Mouse (Mus musculus) lung, adult 2 months (tissue): ENCODE results near the gene Gm5475. TPM values are rescaled to one million over a fixed set of nuclear protein-coding genes. Genes with fewer than 3 reads are reported as not detected.
"Not testable (repeated sequence)": the region's sequence is repeated elsewhere in the genome, so short reads cannot be mapped to it uniquely, and the experiment has no call there.

ENCODE experiments used
- DNase-seq: peaks from one replicate; pipeline ENCODE4 v3.0.0; 2022
- H3K4me1 ChIP-seq: fragments of 200-500 bp; 2 replicates; pipeline ENCODE4 v1.6.1; 2011; ENCODE audit warnings: low read length; ENCODE audit not compliant: control insufficient read depth, insufficient read depth
- H3K4me3 ChIP-seq: fragments of 200-500 bp; replicated peaks from 2 replicates; pipeline ENCODE3; 2011; ENCODE audit warnings: low read depth, mild to moderate bottlenecking, control low read depth, low read length; ENCODE audit errors: extremely low read depth
- CTCF ChIP-seq: fragments of 200-500 bp; IDR thresholded peaks from 2 replicates; pipeline ENCODE4 v1.5.1; 2011; ENCODE audit warnings: mild to moderate bottlenecking, low read length, control low read depth; ENCODE audit not compliant: insufficient read depth
- POLR2A ChIP-seq: fragments of 200-500 bp; IDR thresholded peaks from 2 replicates; pipeline ENCODE4 v1.6.1; 2011; ENCODE audit warnings: low read depth, mild to moderate bottlenecking, control low read depth, low read length, borderline replicate concordance; ENCODE audit errors: extremely low read depth
- WGBS: fragments of 180-500 bp; shearing (Covaris S2); methylation state at CpG from one replicate; pipeline ENCODE4 v1.1.7; 2018; 5-methylcytosine and 5-hydroxymethylcytosine counted together
- polyA plus RNA-seq: library from polyadenylated mRNA; depleted of rRNA; stranded (reverse); fragments of >200 nt; gene quantifications from 2 replicates; pipeline ENCODE4 v1.2.3, GENCODE M21; 2012; rRNA removed

Gm5475 gene
- not detected in 2 replicates for polyA plus RNA-seq

DNA sequence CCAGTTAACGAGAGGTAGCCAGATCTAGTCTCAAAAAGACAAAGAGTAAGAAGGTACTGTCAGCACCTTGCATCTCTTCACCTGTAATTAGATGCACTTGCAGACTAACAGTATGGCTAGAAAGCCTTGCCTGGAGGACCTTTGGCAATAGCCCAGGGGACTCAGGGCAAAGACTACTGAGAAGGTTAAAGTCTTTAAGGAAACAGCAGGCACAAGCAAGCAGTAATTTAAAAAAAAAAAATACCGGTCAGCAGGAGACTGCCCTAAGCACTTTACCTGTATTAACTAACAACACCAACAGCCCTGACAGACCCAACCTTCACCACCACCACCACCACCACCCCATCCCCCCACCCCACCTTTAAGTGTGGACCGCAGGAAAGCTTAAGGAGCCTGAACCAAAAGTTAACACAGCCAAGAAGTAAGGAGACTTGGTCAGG, at the start of gene Gm5475:
Gm5475 (plus strand) TSS at position 390 of the 440 bp plus-strand sequence.
- H3K4me1 ChIP-seq, DNase-seq: not testable (repeated sequence)
- H3K4me3 ChIP-seq, result peak within 1 kb of the TSS; percentile 79
- WGBS, result 23% methylated on average over 3 of the region's 3 CpGs

DNA sequence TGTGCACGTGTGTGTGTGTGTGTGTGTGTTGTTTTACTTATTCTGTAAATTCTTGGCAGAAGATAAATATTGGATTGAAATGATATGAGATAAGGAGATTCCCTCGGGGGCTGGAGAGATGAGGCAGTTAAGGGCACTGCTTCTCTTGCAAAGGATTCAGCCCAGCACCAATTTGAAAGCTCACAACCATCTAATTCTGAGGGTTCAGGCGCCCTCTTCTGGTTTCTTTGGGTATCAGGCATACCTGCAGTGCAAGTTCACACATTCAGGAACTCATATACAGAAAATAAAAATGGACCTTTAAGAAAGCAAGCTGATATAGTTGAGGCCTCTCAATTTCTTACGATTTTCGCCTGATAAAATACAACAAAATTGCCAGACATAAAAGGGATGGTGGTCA, 46.9 kb upstream of the Gm5475 start:
- WGBS, result 30% methylated on average over 5 of the region's 5 CpGs

DNA sequence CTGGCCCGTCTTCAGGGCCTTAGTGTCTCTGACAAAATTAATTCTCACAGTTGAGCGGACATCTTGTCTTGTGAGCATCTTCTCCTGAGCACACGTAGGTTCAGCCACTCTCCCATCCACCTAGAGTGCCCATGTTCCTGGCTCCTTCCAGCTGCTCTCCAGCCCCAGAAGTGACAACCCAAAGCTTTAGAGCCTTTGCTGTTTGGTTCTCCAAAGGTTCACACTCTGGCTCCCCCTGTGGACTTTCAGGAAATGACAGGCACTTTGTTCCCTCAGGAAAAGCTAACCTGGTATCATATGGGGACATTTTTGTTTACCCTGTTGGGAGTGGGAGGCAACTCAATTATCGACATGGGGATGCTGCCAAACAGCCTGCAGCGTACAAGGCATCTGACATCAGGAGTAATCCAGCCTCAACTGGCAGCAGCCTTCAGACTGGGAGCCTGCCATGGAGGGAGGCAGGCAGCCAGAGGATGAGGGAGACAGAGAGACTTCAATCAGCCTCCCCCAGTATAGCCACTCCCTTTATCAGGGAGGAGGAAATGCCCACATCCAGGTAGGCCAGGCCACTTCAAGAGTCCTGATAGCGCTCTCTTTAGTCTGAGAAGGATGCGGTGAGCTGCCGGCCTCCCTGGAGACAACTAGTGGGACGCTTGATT, 44.0 kb upstream of the Gm5475 start:
- not testable (repeated sequence) for DNase-seq, H3K4me3 ChIP-seq, H3K4me1 ChIP-seq
- 45% methylated on average over 4 of the region's 9 CpGs for WGBS

More for the DNA sequence above, 46.9 kb upstream of the Gm5475 start:
- Histone ChIP-seq H3K4me1 (no peaks in the 10 kb centered on the region), H3K4me3 (no peak overlapping the region)
- peak; percentile 44 for DNase-seq
- TF ChIP-seq POLR2A (no peak), CTCF (0 out of 2 replicates have a peak, but pooled peaks have one; percentile 9)

DNA sequence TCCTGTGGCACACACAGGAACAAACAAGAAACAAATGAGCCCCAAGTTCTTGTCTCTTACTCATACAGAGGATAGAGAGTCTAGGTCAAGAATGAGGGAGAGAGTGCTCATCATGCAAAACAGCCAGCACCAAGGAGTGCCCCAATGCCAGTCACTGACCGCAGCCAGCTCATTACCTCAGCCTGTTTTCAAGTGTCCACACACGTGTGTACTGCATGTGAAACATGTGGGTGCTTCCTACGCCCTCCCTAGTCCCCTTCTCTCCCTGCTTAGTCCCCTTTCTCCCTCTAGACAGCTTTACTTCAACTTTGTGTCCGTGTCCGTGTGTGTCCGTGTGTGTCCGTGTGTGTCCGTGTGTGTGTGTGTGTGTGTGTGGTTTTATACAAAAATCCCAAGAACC, 42.3 kb upstream of the Gm5475 start:
- WGBS, result 73% methylated on average over 8 of the region's 8 CpGs
- H3K4me3 ChIP-seq, result no peak overlapping the region
- no peak for DNase-seq
- no peak for TF ChIP-seq POLR2A
- no peaks in the 10 kb centered on the region for H3K4me1 ChIP-seq

DNA sequence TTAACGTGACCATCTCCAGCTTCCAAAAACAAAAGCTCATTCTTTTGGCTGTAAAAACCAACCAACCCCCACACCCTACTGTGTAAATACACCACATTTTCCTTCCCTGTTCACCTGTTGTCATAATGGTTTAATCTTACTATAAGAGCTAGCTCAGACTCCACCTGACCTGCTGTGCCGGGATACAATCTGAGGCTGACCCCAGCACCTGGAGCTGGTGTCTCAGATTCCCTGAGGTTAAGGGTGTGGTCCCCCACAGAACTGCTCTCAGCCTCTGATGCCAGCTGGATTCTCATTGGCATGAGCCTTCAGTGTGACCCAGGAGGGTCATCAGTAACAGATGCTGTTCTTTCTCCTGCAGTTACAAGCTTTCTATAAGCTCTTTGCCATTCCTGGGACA, 41.8 kb upstream of the Gm5475 start:
- DNase-seq, result no peak
- 61% methylated on average over 2 of the region's 2 CpGs for WGBS
- TF ChIP-seq POLR2A, result no peak
- no peak for TF ChIP-seq CTCF
- Histone ChIP-seq H3K4me1 (no peaks in the 10 kb centered on the region), H3K4me3 (no peak overlapping the region)

DNA sequence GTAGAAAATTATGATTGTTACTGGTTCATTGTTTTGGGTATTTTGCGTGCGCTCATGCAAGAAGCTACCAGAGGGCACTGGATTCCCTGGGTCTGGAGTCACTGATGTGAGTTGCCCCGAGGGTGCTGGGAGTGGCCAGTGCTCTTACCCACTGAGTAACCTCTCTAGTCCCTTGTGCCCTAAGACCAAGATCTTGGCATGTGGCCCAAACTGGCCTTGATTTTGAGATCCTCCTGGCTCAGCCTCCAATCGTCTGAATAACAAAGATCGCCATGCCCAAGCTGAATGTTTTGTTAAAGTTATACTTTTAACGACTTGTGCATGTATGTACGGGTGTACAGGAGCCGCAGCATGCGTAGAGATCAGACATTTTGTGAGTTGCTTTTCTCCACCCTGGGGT, 36.2 kb upstream of the Gm5475 start:
- Histone ChIP-seq H3K4me3 (no peak overlapping the region), H3K4me1 (peaks cover 3% of the 10 kb centered on the region; the same call in 1 of the 2 replicates)
- TF ChIP-seq CTCF (no peak), POLR2A (no peak)
- WGBS, result 86% methylated on average over 9 of the region's 9 CpGs
- no peak for DNase-seq

DNA sequence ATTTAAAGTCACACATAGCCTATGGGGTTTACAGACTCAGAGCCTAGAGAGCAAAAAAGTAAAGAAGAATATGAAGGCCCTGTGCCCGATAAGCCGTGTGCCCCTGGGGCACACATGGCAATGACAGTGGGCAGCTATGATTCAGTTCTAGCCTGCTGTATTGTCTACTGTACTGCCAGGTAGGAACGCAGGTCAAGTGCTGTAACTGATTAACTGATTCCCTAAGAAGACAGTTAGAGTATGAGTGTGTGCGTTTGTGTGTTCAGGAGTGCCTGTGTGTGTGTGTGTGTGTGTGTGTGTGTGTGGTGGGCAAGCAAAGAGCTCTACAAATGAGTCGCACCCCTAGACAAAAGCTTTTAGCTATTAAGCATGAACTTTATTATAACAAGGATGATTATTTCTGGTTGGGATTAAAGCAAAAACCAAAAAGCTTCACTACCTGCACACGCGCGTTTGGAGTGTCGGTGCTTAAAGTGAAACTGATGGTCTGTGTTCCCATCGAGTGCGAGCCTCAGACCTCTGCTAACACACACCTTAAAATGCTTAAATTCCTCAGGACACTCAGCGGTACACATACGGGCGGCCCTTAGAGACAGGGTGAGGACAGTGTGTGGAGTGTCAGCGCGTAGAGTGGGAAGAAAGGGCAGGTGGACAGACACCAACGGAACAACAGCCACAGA, 34.3 kb upstream of the Gm5475 start:
- peaks cover 3% of the 10 kb centered on the region; the same call in 1 of the 2 replicates for H3K4me1 ChIP-seq
- no peak overlapping the region for H3K4me3 ChIP-seq
- no peak for TF ChIP-seq CTCF
- TF ChIP-seq POLR2A, result no peak
- DNase-seq, result peak; percentile 34
- 72% methylated on average over 17 of the region's 17 CpGs for WGBS

DNA sequence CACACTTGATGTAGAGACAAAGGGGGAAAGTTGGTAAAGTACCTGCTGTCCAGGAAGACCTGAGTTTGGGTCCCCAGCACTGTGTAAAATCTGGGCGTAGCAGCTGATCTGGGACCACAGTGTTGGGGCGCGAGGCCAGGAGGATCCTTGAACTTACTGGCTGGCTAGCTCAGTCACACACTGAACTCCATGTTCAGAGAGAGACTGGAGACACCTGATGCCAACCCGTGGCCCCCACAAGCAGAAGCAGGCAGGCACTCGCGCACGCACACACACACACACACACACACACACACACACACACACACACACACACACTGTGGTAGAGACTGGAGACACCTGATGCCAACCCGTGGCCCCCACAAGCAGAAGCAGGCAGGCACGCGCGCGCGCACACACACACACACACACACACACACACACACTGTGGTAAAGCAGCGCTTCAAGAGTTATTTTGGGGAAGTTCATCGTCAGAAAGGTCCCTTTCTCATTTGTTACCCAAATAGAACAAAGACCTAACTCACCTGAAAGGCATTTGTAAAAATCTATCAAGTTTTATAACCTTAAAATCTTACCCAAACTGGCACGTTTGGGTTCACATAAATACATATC, 33.6 kb upstream of the Gm5475 start:
- no peak overlapping the region for H3K4me3 ChIP-seq
- WGBS, result 69% methylated on average over 16 of the region's 16 CpGs
- DNase-seq, result no peak
- no peak for TF ChIP-seq CTCF
- no peak for TF ChIP-seq POLR2A
- peaks cover 3% of the 10 kb centered on the region; the same call in 1 of the 2 replicates for H3K4me1 ChIP-seq

DNA sequence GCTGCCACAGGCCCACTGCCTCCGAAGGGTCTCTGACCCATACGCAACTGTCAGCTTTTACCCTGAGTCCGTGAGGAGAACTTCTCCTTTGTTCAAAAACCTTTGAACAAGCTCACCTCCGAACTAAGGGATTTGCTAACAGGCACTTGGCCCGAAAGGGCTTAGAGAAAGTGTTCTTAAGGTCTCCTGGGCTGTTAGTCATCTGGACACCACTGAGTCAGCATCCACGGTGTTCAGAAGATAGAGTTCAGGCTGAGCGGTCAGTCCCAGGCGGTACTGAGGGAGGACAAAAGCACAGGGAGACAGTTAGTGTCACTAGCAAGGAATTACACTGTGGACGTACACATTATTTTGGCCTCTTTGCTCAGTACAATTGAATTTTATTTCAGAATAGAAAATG, 33.1 kb upstream of the Gm5475 start:
- Histone ChIP-seq H3K4me1 (peaks cover 3% of the 10 kb centered on the region; the same call in 1 of the 2 replicates), H3K4me3 (no peak overlapping the region)
- 70% methylated on average over 9 of the region's 9 CpGs for WGBS
- no peak for TF ChIP-seq POLR2A
- TF ChIP-seq CTCF, result no peak
- no peak for DNase-seq

DNA sequence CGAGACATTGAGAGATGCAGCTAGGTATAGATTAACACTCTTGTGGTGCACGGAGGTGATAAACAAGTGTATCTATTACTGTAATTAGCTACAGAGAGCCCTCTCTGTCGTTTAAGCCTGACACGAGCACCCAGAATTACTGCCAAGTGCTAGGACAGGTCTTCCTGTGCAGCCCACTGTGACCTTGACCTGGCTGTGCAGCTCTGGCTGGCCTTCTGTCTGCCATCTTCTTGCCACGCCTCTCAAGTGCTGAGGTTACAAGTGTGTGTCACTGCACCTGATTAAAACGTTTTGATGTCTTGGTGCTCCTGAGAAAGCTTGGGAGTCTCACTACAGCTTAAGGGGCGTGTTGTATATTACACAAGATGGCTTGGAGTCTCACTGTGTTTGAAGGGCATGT, 30.9 kb upstream of the Gm5475 start:
- WGBS, result 66% methylated on average over 7 of the region's 7 CpGs
- Histone ChIP-seq H3K4me1 (peaks cover 3% of the 10 kb centered on the region; the same call in 1 of the 2 replicates), H3K4me3 (no peak overlapping the region)
- no peak for TF ChIP-seq CTCF
- TF ChIP-seq POLR2A, result no peak
- no peak for DNase-seq
